In the genomic region with DNA sequence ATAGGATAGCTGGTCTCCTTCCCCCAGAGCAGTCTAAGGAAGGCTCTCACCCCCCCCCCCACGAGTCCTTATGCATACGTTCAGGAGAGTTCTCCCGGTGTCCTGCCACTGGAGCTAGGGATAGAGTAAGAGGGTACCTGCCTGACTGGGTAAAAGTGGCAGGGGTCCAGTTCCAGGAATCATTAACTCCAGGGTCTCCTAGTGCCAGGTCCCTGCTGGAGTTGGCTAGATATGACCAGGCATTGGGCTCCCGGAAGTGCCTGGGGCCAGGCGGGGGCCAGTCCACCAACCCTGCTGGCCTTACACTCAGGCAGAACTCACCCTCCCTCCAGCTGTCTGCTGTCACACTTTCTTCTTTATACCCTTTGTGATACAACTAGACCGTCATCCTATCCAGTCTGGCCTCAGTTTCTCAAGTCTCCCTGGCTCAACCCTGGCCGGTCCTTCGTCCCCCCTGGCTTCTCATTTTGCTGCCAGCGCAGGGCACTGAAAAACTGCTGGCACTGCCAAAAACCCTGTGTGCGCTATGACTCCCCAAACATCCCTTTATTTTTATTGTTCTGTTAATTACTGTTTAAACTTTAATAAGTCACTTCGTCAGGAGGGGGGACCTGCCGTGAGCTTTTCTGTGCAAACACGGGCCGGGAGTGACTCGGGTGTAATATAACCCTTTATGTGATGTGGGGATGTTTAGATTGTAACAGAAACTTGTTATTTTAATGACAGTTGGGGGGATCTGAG, we compare ENCODE assay signal across 23 mouse cellular contexts.
DNase-seq lines count a peak whose midpoint lies in the region; ATAC-seq lines count a peak whose summit lies in the region.
"Had no signal": no experiment of that assay in that cellular context is flagged by ENCODE, and none has a peak within 500 bp of the region (broad histone marks: within the 10 kb centered on the region; RNA-seq: fewer than 3 reads in every experiment).

No protein-coding gene starts in this region.

- H3K9me3 ChIP-seq in heart, embryonic 14.5 days (ENCODE audit: control insufficient read depth, low read length), result no peaks in the 10 kb centered on the region
- no peaks in the 10 kb centered on the region for H3K9me3 ChIP-seq in neural tube, embryonic 15.5 days (replicated peaks)
- H3K9me3 ChIP-seq: embryonic facial prominence, embryonic 12.5 days; forebrain, embryonic 15.5 days; hindbrain, embryonic 15.5 days had no signal

- 0 out of 4 replicates have a peak overlapping the region, but pooled peaks of 1 of the 2 experiments have one; percentile 24 for H3K27ac ChIP-seq in heart, embryonic 14.5 days (replicated peaks in 1 of 2; ENCODE audit: control insufficient read depth in 1 of 2, insufficient read depth in 1 of 2, low read depth in 2 of 2, low read length in 2 of 2)
- peak overlapping the region; percentile 70 for H3K27ac ChIP-seq in neural tube, embryonic 15.5 days (replicated peaks)
- H3K27ac ChIP-seq: embryonic facial prominence, embryonic 12.5 days; forebrain, embryonic 15.5 days; hindbrain, embryonic 15.5 days; left cerebral cortex, adult 2 months had no signal

- H3K36me3 ChIP-seq in heart, embryonic 14.5 days (ENCODE audit: control insufficient read depth, insufficient read depth, low read length), result peaks cover 4% of the 10 kb centered on the region; the same call in 1 of the 2 replicates
- H3K36me3 ChIP-seq in neural tube, embryonic 15.5 days, result no peaks in the 10 kb centered on the region
- H3K36me3 ChIP-seq: embryonic facial prominence, embryonic 12.5 days; forebrain, embryonic 15.5 days; hindbrain, embryonic 15.5 days had no signal

- ATAC-seq in heart, embryonic 14.5 days (ENCODE audit: insufficient number of reproducible peaks, insufficient read depth, low FRiP score, low read depth), result no peak
- ATAC-seq in neural tube, embryonic 15.5 days (ENCODE audit: low FRiP score), result no peak
- ATAC-seq: forebrain, embryonic 15.5 days; intestine, embryonic 16.5 days; midbrain, embryonic 16.5 days had no signal

- H3K27me3 ChIP-seq in heart, embryonic 14.5 days (ENCODE audit: control insufficient read depth, insufficient read depth, low read length), result no peaks in the 10 kb centered on the region; the same call in 1 of the 2 replicates
- peaks cover 36% of the 10 kb centered on the region for H3K27me3 ChIP-seq in neural tube, embryonic 15.5 days (replicated peaks)

- H3K9ac ChIP-seq in heart, embryonic 14.5 days (ENCODE audit: low read length), result peak overlapping the region; percentile 34; the same call in 1 of the 2 replicates
- no peak overlapping the region for H3K9ac ChIP-seq in neural tube, embryonic 15.5 days (replicated peaks)
- H3K9ac ChIP-seq: embryonic facial prominence, embryonic 12.5 days; forebrain, embryonic 15.5 days; hindbrain, embryonic 15.5 days had no signal

- no peak overlapping the region for H3K4me3 ChIP-seq in heart, embryonic 14.5 days (ENCODE audit: control insufficient read depth in 1 of 2, insufficient read depth in 1 of 2, low read depth in 1 of 2, low read length in 2 of 2)
- no peak overlapping the region for H3K4me3 ChIP-seq in neural tube, embryonic 15.5 days (replicated peaks)
- H3K4me3 ChIP-seq: embryonic facial prominence, embryonic 12.5 days; erythroblast, embryonic 14.5 days; forebrain, embryonic 15.5 days; hindbrain, embryonic 15.5 days; left cerebral cortex, adult 2 months had no signal

- no peak for DNase-seq in heart, adult 11 months
- peak; percentile 76 for DNase-seq in kidney, adult 9 months
- peak; percentile 84 for DNase-seq in kidney, postnatal 14 days
- DNase-seq in frontal cortex, postnatal 25 days (ENCODE audit: low spot score in 2 of 2), result no peak
- DNase-seq in cerebellum, adult 18-20 months, result no peak
- DNase-seq in right cerebral cortex, postnatal 14 days, result no peak
- DNase-seq: cerebellum, adult 9-11 months; heart, postnatal 10 days; layer of hippocampus, adult 9-11 months; left cerebral cortex, postnatal 4 days; lung, adult 18-20 months; lung, postnatal 36 days; thymus, postnatal 4 days had no signal

- H3K4me1 ChIP-seq in heart, embryonic 14.5 days (ENCODE audit: control insufficient read depth in 2 of 2, insufficient read depth in 2 of 2, low read length in 2 of 2), result peaks cover 24 to 70% of the 10 kb centered on the region in 2 experiments
- H3K4me1 ChIP-seq in neural tube, embryonic 15.5 days, result peaks cover 94% of the 10 kb centered on the region

- WGBS in heart, embryonic 14.5 days, result 78% methylated on average over 15 of the region's 15 CpGs
- WGBS in neural tube, embryonic 15.5 days, result 39% methylated on average over 15 of the region's 15 CpGs

- H3K4me2 ChIP-seq in heart, embryonic 14.5 days (ENCODE audit: low read length), result no peak overlapping the region
- H3K4me2 ChIP-seq in neural tube, embryonic 15.5 days, result no peak overlapping the region
- H3K4me2 ChIP-seq: embryonic facial prominence, embryonic 12.5 days; forebrain, embryonic 15.5 days; hindbrain, embryonic 15.5 days; liver, embryonic 11.5 days had no signal

Comparison
In these comparisons a context has a peak if more than half of its experiments do, and no peak if none do; other contexts are left out.
1. DNase-seq: peak in kidney, adult 9 months (single experiment) and kidney, postnatal 14 days (single experiment); none in heart, adult 11 months (single experiment), frontal cortex, postnatal 25 days (0 of 2), cerebellum, adult 18-20 months (0 of 2) and right cerebral cortex, postnatal 14 days (single experiment).